Mouse (Mus musculus): ENCODE measurements around the gene Rnf113a2.

The Rnf113a2 gene

DNA sequence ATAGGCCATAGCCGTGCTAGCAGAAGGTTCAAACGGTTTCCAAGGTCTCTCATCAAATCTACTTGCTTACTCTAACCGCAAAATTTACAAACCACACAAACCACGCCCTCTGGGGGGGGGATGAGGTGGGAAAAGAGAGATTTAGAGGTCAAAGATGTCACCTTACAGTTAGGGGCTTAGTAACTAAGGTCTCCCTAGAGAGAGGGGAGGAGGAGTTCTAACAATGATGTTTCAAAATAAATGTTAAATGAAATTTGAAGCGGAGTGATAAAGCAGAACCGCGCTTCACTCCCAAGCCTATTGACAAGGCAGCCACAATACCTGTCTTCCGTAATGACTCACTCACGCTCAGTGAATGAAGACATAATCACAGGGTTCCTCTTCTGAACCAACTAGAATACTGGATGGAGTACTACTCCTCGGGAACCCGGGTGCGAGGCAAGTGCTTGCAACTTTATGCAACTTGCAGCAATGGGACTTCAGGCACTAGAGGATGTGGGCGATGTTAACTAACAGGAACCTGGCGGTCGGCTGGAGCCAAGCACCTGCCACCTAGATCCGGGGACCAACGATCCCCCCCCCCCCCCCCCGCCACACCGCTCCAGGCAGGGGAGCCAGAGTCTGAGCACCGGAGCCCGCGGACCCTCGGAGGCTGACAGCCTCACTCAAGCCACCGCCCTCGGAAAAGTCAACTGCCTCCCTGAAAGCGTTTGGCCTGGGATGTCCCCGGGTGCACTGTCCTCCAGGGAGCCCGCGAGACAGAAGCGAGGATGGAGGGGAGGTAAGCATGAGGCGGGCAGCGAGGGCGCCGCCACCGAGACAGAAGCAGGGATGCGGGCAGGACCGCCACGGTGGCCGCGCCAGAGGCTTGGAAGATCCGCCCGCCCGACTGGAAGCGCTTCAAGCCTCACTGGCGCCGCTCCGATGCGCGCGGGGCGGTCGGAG is 8.8 kb upstream of the Rnf113a2 start:
- DNase-seq (ENCODE audit: low spot score), result no peak

GRCm38 (mm10) chr12:84408819-84409507 is 8.0 kb upstream of the Rnf113a2 start, which contains the start of the genes Entpd5 and Bbof1:
Gene Entpd5 (minus strand): TSS chr12:84409029.
Gene Bbof1 (plus strand): TSS chr12:84409071.
- peak; percentile 72 for DNase-seq (ENCODE audit: low spot score)

DNA sequence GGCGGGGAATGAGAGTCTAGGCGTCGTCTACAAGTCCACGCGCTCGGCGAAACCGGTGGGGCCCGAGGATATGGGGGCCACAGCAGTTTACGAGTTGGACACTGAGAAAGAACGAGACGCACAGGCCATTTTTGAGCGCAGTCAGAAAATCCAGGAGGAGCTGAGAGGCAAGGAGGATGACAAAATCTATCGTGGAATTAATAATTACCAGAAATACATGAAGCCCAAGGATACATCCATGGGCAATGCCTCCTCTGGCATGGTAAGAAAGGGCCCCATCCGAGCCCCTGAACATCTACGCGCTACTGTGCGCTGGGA is 568 bp downstream of the Rnf113a2 start:
- DNase-seq (ENCODE audit: low spot score), result no peak

DNA sequence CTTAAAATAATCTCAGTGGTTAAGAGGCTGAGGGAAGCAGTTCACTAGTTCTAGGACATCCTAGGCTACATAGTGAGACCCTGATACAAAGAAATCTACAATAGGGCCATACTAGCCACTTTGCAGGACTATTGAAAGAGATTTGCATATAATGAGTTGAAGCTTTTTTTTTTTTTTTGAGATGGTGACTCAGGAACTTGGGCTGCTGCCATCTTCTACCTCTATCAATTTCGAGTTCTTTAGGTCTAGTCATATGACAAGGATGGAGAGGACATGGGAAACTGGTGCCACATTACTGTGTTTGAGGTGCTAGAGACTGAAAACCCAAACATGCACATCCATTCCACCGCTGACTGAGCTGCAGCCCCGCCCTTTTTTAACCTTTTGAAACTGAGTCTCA is 7.0 kb downstream of the Rnf113a2 start:
- no peak for DNase-seq (ENCODE audit: low spot score)

DNA sequence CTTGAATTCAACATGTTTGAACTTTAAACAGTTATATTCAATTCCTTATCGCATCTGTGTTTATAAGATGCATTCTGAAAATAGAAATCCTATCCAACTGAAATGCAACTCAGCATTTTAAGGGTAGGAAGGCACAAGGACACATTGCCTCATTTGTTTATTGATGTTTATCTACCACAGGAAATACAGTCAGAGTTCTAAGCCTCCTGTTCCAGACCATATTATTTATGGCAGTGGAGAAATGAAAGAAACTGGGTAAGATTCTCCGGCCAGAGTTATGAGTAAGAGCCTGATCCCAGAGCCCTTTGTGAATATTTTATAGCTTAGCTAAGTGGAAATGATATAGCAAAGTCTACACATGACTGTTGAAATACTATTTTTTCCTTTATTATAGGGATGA is 12.8 kb downstream of the Rnf113a2 start:
- no peak for DNase-seq (ENCODE audit: low spot score)

DNA sequence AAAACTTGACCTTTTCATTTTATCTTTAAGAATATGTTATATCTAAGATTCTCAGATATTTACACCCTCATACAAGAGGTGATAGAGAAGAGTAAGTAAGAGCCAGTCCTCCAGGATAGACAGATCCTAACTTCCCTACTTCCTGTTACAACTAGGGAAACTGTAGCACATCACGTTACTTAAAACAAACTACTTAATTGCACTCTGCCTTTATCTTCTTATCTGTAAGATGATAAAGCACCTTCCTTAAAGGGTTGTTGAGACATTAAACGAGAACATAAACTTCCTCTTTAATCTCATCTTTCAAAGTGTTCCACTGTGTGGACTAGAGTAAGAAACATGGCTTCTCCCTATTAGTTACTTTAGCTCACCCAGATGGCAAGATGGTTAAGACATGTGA is 21.7 kb downstream of the Rnf113a2 start:
- DNase-seq (ENCODE audit: low spot score), result no peak

- DNase-seq (ENCODE audit: low spot score), result no peak
Measured at GRCm38 (mm10) chr12:84442526-84442925, 25.5 kb downstream of the Rnf113a2 start.

GRCm38 (mm10) chr12:84447386-84447785 is 30.4 kb downstream of the Rnf113a2 start:
- no peak for DNase-seq (ENCODE audit: low spot score)

DNA sequence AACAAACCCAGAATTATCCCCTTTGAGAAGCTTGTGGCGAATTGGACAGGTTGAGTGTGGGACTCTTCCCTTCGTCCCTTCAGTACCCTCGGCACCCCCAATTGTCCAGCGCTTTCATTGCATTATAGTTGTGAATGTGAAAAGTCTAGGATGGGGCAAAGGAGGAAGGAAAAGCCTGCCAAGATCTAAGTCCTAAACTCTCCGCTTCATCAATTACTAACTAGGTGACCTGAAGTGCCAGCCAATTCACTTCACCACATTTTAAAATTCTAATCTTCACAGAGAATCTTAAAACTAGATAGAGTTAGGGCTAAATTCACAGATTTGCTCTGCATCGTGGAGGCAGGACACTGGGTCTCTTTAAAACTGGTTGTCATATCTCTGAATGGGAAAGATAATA is 31.2 kb downstream of the Rnf113a2 start:
- no peak for DNase-seq (ENCODE audit: low spot score)

GRCm38 (mm10) chr12:84449887-84450286 is 32.9 kb downstream of the Rnf113a2 start:
- DNase-seq (ENCODE audit: low spot score), result no peak

- DNase-seq (ENCODE audit: low spot score), result peak; percentile 33
Measured at GRCm38 (mm10) chr12:84450351-84450717, 33.3 kb downstream of the Rnf113a2 start.

GRCm38 (mm10) chr12:84450718-84451646 is 34.0 kb downstream of the Rnf113a2 start, which contains the start of the genes Aldh6a1 and Lin52:
Gene Aldh6a1 (minus strand): TSS chr12:84451004.
Gene Lin52 (plus strand): TSS chr12:84451422.
- peak; percentile 98 for DNase-seq (ENCODE audit: low spot score)

DNA sequence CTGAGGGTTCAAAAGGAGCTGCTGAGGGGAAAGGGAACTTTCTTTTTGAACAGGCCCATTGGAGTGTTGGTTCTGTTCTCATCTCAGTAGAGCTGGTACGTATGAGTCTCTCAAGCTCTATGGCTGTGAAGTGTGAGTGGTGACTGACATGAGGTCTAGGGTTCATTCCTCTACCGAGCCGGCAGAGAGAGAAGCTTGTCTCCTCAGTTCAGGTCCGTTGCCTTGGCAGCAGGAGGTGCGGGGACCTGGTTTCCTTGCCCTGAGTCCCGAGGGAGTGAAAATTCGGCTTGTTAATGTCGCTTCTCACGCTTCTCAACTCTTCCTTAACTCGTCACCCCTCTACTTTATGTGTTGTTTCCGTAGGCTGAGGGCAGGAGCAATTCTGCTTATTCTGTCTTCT is 34.8 kb downstream of the Rnf113a2 start:
- DNase-seq (ENCODE audit: low spot score), result no peak

DNA sequence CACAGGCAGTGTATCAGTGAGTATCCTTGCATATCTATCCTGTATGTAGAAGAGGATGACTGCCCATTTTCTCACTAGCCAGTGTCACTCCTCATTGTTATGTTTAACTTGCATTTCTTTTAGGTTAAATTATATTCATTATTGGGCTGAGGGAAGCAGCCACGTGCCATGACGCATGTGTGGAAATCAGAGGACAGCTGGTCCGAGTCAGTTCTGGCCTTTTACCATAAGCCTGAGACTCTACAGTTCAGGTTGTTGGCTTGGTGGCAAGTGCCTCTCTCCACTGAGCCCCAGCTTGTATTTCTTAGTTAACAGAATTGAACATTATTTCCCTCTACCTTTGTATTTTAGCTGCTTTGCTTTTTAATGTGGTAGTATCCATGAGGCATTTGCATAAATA is 39.9 kb downstream of the Rnf113a2 start:
- DNase-seq (ENCODE audit: low spot score), result no peak

DNA sequence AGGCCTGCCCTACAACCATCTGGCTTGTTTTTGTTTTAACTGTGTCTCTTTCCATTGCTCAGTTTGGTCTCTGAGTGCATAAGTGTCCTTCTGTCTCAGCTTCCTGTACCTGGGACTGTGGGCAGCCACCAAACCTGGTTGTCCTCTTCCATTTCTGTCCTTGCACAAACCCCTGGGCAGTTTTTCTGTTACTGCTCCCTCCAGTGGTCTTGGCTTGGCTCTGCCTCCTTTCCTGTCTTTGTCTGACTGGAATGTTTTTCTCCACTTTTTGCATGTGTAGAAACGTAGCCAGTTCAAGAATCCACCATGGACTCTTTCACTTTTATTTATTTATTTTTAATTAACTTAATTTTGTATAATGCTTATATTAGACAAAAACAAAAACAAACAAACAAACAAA is 42.8 kb downstream of the Rnf113a2 start:
- no peak for DNase-seq (ENCODE audit: low spot score)

GRCm38 (mm10) chr12:84461416-84461815 is 44.4 kb downstream of the Rnf113a2 start:
- no peak for DNase-seq (ENCODE audit: low spot score)

- DNase-seq (ENCODE audit: low spot score), result no peak
Measured at GRCm38 (mm10) chr12:84462856-84463255, 45.9 kb downstream of the Rnf113a2 start.
